Mouse (Mus musculus): ENCODE results near the gene Chmp6.

GRCm38 (mm10) chr11:119942201-119942726 is 29.0 kb downstream of the Chmp6 start:
- TF ChIP-seq CTCF (conservative IDR thresholded peaks at IDR 0.05; ENCODE audit: low read length) (no peak), POU5F1 (IDR thresholded peaks at IDR 0.05; ENCODE audit: borderline replicate concordance, low read length) (no peak), NANOG (IDR thresholded peaks at IDR 0.05; ENCODE audit: borderline replicate concordance, low read length) (no peak)

Data from E14TG2a.4 (cell line).